Mouse (Mus musculus): ENCODE measurements at regions not wholly inside any gene's neighbourhood (a gene's known extent, or its start where the extent isn't known, plus 50 kb on each side); places are given as distances from the start of the nearest gene placed in this dataset.
"Not testable (repeated sequence)": the region's sequence is repeated elsewhere in the genome, so short reads cannot be mapped to it uniquely, and the experiment has no call there.

GRCm38 (mm10) chrX:110281389-110281872, 532.6 kb upstream of the Pou3f4 start:
- TF ChIP-seq CTCF (conservative IDR thresholded peaks at IDR 0.05; ENCODE audit: low read length); NANOG (IDR thresholded peaks at IDR 0.05; ENCODE audit: borderline replicate concordance, low read length); POU5F1 (IDR thresholded peaks at IDR 0.05; ENCODE audit: borderline replicate concordance, low read length): not testable (repeated sequence)

Measured in E14TG2a.4 (cell line).